Mouse (Mus musculus) forebrain, embryonic 14.5 days (tissue): ENCODE data around the gene Slc38a2. TPM values are rescaled to one million over a fixed set of nuclear protein-coding genes. Genes with fewer than 3 reads are reported as not detected.

Experiments
- ATAC-seq: fragments of 200-750 bp; cut with Nextera tagmentation; 2 replicates; pipeline ENCODE4 v1.8.0; 2017; ENCODE audit warnings: mild to moderate bottlenecking, moderate library complexity
- DNase-seq: peaks from one replicate; pipeline ENCODE4 v3.0.0-alpha.2; 2015; ENCODE audit warnings: low spot score
- H3K27ac ChIP-seq: fragments of 300-500 bp; sonication (generic); 2 replicates; pipeline ENCODE4 v1.5.1; 2014; ENCODE audit warnings: low read depth, mild to moderate bottlenecking, control low read depth, low read length, moderate library complexity
- H3K27me3 ChIP-seq: fragments of 300-500 bp; sonication (generic); replicated peaks from 2 replicates; pipeline ENCODE4 v1.6.1; 2014; ENCODE audit warnings: low read length, control low read depth, mixed read lengths; ENCODE audit not compliant: control insufficient read depth, insufficient read depth
- H3K36me3 ChIP-seq: fragments of 300-500 bp; sonication (generic); 2 replicates; pipeline ENCODE4 v1.6.1; 2014; ENCODE audit warnings: low read length, control low read depth; ENCODE audit not compliant: control insufficient read depth, insufficient read depth
- H3K4me1 ChIP-seq: fragments of 300-500 bp; sonication (generic); 2 replicates; pipeline ENCODE4 v1.6.1; 2014; ENCODE audit warnings: antibody characterized with exemption, low read length, control low read depth; ENCODE audit not compliant: control insufficient read depth, insufficient read depth
- H3K4me2 ChIP-seq: fragments of 300-500 bp; sonication (generic); 2 replicates; pipeline ENCODE4 v1.6.1; 2014; ENCODE audit warnings: mild to moderate bottlenecking, control low read depth, low read length
- H3K4me3 ChIP-seq: fragments of 300-500 bp; sonication (generic); 2 replicates; pipeline ENCODE4 v1.5.1; 2014; ENCODE audit warnings: low read depth, low read length, control low read depth
- H3K9ac ChIP-seq: fragments of 300-500 bp; sonication (generic); 2 replicates; pipeline ENCODE4 v1.6.1; 2014; ENCODE audit warnings: mild to moderate bottlenecking, low read length, control low read depth, moderate library complexity
- H3K9me3 ChIP-seq: fragments of 300-500 bp; sonication (generic); replicated peaks from 2 replicates; pipeline ENCODE4 v1.6.1; 2016; ENCODE audit warnings: low read length, control low read depth, mixed read lengths; ENCODE audit not compliant: control insufficient read depth
- WGBS: fragments of 180-500 bp; shearing (Covaris S2); extraction: QIAGEN DNeasy Blood & Tissue Kit; methylation state at CpG from one replicate; pipeline ENCODE4 v1.1.7; 2014; 5-methylcytosine and 5-hydroxymethylcytosine counted together
- polyA plus RNA-seq: library from polyadenylated mRNA; unstranded; fragments of >200 nt; fragmentation: Nextera tagmentation; extraction: Ambion mirVana; gene quantifications from 2 replicates; pipeline ENCODE4 v1.2.1, GENCODE M21; 2014

Slc38a2 gene
- polyA plus RNA-seq, 1 experiment from 2014 or later: 142 TPM

DNA sequence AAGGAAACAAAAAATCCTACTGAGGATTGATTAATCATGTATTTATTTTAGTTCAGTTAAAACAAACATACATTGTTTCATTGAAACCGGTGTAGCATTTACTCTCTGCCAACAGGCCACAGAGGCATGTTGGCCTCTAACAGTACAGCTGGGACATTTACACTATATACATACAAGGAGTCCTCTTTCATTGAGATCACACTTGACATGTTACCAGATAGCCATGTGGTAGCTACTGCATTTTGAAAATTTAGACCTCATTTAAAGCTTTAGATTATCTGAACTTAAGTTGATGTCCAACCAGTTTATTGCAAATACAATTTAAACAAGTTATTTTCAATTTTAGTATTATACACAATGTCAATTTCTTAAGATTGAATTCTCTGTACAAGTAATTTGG, 12.2 kb downstream of the Slc38a2 start:
- Histone ChIP-seq H3K9me3 (no peaks in the 10 kb centered on the region), H3K4me2 (no peak overlapping the region), H3K27ac (no peak overlapping the region), H3K36me3 (peaks cover 47% of the 10 kb centered on the region), H3K9ac (no peak overlapping the region), H3K4me3 (no peak overlapping the region), H3K4me1 (no peaks in the 10 kb centered on the region), H3K27me3 (no peaks in the 10 kb centered on the region)
- no peak for DNase-seq
- 74% methylated on average over 1 of the region's 1 CpGs for WGBS
- ATAC-seq: no peak

DNA sequence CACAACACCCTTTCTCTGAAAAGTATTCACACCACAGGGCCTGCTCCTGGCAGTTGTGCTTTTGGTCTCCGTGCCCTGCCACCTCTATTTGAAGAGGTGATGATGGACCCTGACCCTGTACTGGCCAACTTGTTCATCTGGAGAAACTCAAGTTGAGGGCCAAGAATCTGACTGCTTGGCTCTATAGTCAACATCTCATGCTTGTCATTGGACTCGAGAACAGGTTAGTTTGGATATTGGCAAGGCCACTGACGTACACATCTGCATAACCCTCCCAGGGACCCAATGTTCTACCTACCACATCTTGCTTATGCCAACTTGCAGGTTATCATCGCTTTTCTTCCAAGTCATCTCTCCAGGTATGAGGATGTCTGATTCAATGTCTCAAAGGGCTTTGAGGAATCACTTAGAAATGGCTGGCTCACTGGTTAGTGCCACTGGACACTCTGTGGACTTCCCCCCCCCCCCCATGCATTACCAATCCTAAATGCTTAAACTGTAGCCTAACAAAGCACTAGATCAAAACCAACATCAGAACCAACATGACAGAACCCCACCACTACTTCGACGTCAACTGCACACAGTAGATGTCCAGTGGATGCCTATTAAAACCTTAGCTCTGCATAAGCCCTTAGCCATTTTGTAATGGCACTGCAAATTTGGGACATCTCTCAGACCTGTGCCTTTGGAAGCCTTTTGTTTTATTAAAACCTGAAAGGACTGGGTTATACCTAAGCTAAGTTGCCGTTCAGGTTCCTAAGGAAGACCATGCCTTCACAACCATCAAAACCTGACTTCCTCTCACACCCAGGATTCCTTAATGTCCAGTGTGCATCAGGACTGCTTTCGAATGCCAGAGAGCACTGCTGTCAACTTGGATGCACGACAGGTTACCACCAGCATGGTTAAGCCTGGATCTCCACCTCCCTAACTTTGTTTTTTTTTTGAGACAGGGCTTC, 13.1 kb downstream of the Slc38a2 start:
- Histone ChIP-seq H3K27me3 (no peaks in the 10 kb centered on the region), H3K9ac (no peak overlapping the region), H3K9me3 (no peaks in the 10 kb centered on the region), H3K4me1 (no peaks in the 10 kb centered on the region), H3K36me3 (peaks cover 39% of the 10 kb centered on the region), H3K4me2 (no peak overlapping the region), H3K27ac (no peak overlapping the region), H3K4me3 (no peak overlapping the region)
- ATAC-seq: no peak
- 85% methylated on average over 9 of the region's 9 CpGs for WGBS
- DNase-seq: no peak

DNA sequence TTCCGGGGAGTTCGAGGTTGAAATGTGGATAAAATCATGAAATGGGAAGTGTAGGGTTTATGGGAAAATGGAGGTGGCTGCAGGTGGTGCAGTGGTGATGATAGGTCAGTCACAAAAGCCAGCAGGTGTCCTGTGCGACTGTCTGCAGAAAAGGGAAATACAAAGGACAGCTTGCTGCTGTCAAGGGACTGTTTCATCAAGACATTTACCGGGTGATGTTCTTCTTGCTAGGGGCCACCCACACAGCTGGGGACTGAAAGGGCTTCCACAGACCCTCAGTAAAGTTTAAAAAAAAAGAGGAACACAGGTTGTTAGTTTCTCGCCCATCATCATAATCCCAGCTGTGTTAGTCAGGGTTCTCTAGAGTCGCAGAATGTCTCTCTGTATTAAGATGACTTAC, 14.3 kb downstream of the Slc38a2 start:
- no peak for DNase-seq
- ATAC-seq: no peak
- H3K36me3 ChIP-seq: peaks cover 27% of the 10 kb centered on the region
- WGBS: 69% methylated on average over 6 of the region's 6 CpGs
- H3K9me3 ChIP-seq: no peaks in the 10 kb centered on the region
- no peaks in the 10 kb centered on the region for H3K27me3 ChIP-seq
- no peak overlapping the region for H3K4me2 ChIP-seq
- no peak overlapping the region for H3K27ac ChIP-seq
- no peak overlapping the region for H3K9ac ChIP-seq
- no peak overlapping the region for H3K4me3 ChIP-seq
- H3K4me1 ChIP-seq: no peaks in the 10 kb centered on the region

DNA sequence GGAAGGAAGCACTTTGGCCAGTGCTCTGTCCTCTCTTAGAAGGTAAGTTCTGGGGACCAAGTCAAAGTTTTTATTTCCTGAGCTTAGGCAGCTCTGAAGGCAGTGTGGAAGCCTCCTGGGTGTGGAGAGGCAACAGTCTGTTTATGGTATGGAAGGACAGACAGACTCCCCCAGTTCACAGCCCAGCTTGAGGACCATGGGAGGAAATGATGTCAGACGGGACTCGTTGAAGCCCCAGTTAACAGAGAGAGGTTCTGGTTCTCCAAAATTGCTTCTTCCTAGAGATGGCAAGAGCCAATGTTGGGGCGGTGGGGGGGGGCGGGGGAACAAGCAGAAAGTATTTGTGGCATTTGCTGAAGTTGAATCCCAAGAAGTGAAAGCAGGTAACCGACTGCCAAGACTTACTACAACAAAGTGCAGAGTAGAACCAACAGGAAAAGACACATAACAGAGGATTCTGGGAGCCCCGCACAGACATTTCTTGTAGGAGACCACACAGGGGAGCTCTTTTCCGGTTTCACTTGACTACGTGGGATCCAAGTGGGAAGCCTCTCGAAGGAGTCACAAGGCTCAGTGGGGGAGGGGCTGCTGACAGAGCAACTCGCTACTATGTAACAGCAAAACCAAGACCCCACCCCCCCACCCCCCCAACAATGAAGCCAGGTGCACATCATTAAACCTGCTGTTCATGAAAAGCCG, 15.2 kb downstream of the Slc38a2 start:
- H3K4me1 ChIP-seq: no peaks in the 10 kb centered on the region
- peak; percentile 65 for DNase-seq
- H3K9ac ChIP-seq: no peak overlapping the region
- ATAC-seq: no peak
- no peak overlapping the region for H3K4me3 ChIP-seq
- no peak overlapping the region for H3K27ac ChIP-seq
- peaks cover 19% of the 10 kb centered on the region for H3K36me3 ChIP-seq
- H3K9me3 ChIP-seq: no peaks in the 10 kb centered on the region
- no peaks in the 10 kb centered on the region for H3K27me3 ChIP-seq
- H3K4me2 ChIP-seq: no peak overlapping the region
- WGBS: 49% methylated on average over 11 of the region's 11 CpGs

DNA sequence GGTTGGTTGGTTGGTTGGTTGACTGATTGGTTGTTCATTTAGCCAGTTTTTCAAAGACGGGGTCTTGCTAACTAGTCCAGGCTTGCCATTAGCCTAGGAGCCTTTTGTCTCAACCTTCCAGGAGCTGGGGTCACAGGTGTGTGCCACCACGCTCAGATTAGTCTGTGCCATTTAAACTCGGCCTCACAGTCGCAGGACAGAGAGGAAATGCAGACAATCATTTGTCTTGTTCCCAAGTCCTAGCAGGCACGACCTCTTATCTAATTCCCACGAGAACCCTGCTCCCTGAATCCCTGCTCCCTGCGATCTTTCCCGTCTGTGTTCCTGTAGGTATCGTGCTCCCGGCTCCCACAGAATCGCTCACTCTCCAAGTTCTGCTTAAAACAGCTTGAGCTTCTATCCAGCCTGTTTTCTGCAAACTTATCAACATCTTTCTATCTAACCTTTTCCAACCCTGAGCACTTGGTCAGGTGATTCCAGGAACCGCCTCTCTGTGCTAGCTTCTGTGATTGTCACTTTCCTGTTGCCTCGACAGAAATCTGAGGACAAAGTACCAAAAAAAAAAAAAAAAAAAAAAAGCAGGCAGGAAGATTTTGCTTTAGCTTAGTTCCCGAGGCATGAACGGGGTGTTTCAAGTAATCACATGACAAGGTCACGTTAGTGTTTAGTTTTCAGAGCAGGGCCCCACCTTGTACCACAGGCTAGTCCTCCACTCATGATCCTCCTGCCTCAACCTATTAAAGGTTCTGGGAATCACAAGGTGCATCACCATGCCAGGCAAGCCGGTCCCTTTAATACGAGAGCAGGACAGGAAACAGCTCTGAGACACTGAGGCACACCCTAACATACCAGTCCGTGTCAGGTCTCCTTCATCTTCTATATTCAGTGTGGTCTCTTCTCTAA, 20.4 kb downstream of the Slc38a2 start:
- no peak overlapping the region for H3K9ac ChIP-seq
- no peak for ATAC-seq
- H3K9me3 ChIP-seq: no peaks in the 10 kb centered on the region
- H3K4me1 ChIP-seq: no peaks in the 10 kb centered on the region
- no peak overlapping the region for H3K27ac ChIP-seq
- no peak overlapping the region for H3K4me2 ChIP-seq
- no peak overlapping the region for H3K4me3 ChIP-seq
- no peaks in the 10 kb centered on the region for H3K36me3 ChIP-seq
- DNase-seq: no peak
- no peaks in the 10 kb centered on the region for H3K27me3 ChIP-seq
- 79% methylated on average over 19 of the region's 19 CpGs for WGBS

DNA sequence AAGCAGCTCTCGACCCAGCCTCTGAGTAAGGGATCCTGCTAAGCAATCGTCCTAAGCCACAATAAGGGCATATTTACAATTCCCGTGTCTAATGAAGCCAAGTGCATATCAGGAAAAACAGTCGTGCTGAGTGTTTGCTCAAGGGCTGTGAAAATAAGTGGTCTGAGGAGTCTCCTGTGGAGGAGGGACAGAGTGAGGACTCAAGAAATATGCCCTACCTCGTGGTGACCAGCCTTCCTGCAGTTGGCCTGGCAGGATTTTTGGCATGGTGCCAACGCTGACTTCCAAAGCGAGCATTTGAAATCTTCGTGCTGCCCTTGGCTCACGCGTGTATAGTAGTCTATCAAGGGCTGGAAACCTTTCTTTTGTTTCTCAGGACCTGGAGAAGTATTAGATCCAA, 23.0 kb downstream of the Slc38a2 start:
- ATAC-seq (no peak), DNase-seq (peak; percentile 51)
- Histone ChIP-seq H3K9ac (no peak overlapping the region), H3K27ac (no peak overlapping the region), H3K9me3 (no peaks in the 10 kb centered on the region), H3K4me1 (no peaks in the 10 kb centered on the region), H3K27me3 (no peaks in the 10 kb centered on the region), H3K36me3 (no peaks in the 10 kb centered on the region), H3K4me3 (no peak overlapping the region), H3K4me2 (no peak overlapping the region)
- WGBS: 55% methylated on average over 10 of the region's 10 CpGs

DNA sequence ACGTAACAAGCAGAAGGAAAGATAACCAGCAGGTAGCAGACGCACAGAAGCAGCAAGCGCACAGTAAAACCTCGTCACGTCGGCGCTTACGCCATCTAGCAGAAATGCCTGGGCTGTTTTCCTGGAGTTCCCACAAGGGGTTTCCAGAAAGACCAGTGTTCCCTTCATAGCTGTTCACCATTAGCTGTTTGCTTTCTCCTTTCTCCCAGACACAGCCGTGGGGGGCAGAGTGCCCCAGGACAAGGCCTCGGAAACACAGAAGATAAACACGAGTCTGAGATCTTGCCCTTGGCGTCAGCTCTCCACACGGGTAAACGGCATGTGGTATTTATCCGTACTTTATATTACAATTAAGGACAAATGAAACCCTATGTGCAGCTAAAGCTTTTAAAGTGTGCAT, 23.8 kb downstream of the Slc38a2 start:
- WGBS: 82% methylated on average over 15 of the region's 15 CpGs
- H3K27ac ChIP-seq: no peak overlapping the region
- H3K27me3 ChIP-seq: no peaks in the 10 kb centered on the region
- ATAC-seq (no peak), DNase-seq (no peak)
- H3K36me3 ChIP-seq: no peaks in the 10 kb centered on the region
- no peak overlapping the region for H3K9ac ChIP-seq
- H3K4me1 ChIP-seq: no peaks in the 10 kb centered on the region
- H3K4me3 ChIP-seq: no peak overlapping the region
- H3K9me3 ChIP-seq: no peaks in the 10 kb centered on the region
- H3K4me2 ChIP-seq: no peak overlapping the region

DNA sequence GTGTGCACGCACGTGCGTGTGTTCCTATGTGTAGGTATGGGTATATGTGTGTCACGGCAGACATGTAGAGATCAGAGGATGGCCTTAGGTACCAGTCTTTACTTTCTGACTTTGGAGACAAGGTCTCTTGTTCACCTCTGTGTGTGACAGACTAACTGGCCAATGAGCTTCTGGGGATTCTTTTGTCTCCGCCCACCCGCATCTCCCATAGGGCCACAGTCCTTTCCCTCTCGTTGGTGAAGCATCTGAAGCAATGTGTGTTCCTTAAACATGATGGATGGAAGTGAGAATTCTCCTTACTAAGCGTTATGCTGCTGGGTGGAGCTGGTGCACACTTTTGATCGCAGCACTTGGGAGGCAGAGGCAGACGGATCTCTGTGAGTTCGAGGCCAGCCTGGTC, 24.5 kb downstream of the Slc38a2 start:
- Histone ChIP-seq H3K27me3 (no peaks in the 10 kb centered on the region), H3K4me3 (no peak overlapping the region), H3K4me1 (no peaks in the 10 kb centered on the region), H3K36me3 (no peaks in the 10 kb centered on the region), H3K4me2 (no peak overlapping the region), H3K27ac (no peak overlapping the region), H3K9me3 (no peaks in the 10 kb centered on the region), H3K9ac (no peak overlapping the region)
- no peak for ATAC-seq
- WGBS: 86% methylated on average over 11 of the region's 11 CpGs
- no peak for DNase-seq
